Mouse (Mus musculus): ENCODE data around the gene Cep57. TPM values are rescaled to one million over a fixed set of nuclear protein-coding genes. Genes with fewer than 3 reads are reported as not detected.

The Cep57 gene
- total and polyA plus RNA-seq, 3 experiments, result 26.5 to 50.6 (median 49.4) TPM

DNA sequence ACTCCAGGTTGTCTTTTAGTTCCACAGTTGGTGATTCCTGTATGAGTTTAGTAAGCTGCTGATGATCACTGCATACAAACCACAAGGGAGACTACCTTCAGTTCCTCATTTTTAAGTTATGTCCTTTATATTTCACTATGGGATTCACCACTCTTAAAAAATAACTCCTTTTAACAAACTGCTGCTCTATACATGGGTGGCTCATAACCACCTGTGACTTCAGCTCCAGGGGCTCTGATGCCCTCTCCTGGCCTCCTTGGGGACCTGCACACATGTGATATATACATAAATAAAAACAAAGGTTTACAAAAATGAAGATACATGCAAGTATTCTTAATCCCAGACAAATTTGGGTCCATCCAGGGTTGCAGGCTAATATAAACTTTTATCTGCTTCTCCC lies 17.0 kb downstream of the Cep57 start:
- Histone ChIP-seq H3K27me3 (replicated peaks) (no peaks in the 10 kb centered on the region), H3K4me1 (ENCODE audit: control insufficient read depth in 1 of 2, insufficient read depth in 2 of 2) (0 out of 4 replicates have a peak, but pooled peaks cover 0 to 4% of the 10 kb centered on the region in 2 experiments), H3K27ac (ENCODE audit: insufficient read depth, low read depth) (no peak overlapping the region), H3K4me2 (ENCODE audit: insufficient read depth, low read depth, poor library complexity, severe bottlenecking) (no peak overlapping the region), H3K79me2 (replicated peaks; ENCODE audit: control insufficient read depth, extremely low read depth, insufficient read depth, poor library complexity, severe bottlenecking) (no peaks in the 10 kb centered on the region; the same call in 1 of the 2 replicates), H3K36me3 (replicated peaks in 1 of 2; ENCODE audit: control insufficient read depth in 1 of 2, insufficient read depth in 1 of 2, low read length in 1 of 2) (peaks cover 40 to 90% of the 10 kb centered on the region in 2 experiments), H3K9ac (ENCODE audit: insufficient read depth, low read depth) (no peak overlapping the region), H3K4me3 (replicated peaks in 1 of 3; ENCODE audit: low read depth in 2 of 3, low read length in 2 of 3, poor library complexity in 1 of 3) (no peak overlapping the region), H3K9me3 (replicated peaks; ENCODE audit: low read length) (no peaks in the 10 kb centered on the region)
- TF ChIP-seq CTCF (conservative IDR thresholded peaks at IDR 0.05 in 1 of 2, IDR thresholded peaks at IDR 0.05 in 1 of 2; ENCODE audit: low read depth in 2 of 2, low read length in 2 of 2) (peak in 1 of 2 experiments; percentile 42; a peak in 2 of 4 replicates), RAD21 (IDR thresholded peaks at IDR 0.05; ENCODE audit: low read depth, low read length) (peak; percentile 11), POLR2AphosphoS2 (IDR thresholded peaks at IDR 0.05; ENCODE audit: low read depth, low read length) (no peak)
- dilution Hi-C loops (cut with MboI; ENCODE audit: extremely low pct_ligation_motif_present, extremely low pct_unique_long_range_greater_than_20kb, low sequenced_read_pairs) (no loop called here), in situ Hi-C loops (cut with MboI; ENCODE audit: low pct_ligation_motif_present, low pct_unique_long_range_greater_than_20kb, low sequenced_read_pairs) (no loop called here)
- DNase-seq (ENCODE audit: extremely low read depth), result no peak

- H3K9ac ChIP-seq (ENCODE audit: insufficient read depth, low read depth), result no peak overlapping the region
- no peak for DNase-seq (ENCODE audit: extremely low read depth)
- peaks cover 44 to 90% of the 10 kb centered on the region in 2 experiments for H3K36me3 ChIP-seq (replicated peaks in 1 of 2; ENCODE audit: control insufficient read depth in 1 of 2, insufficient read depth in 1 of 2, low read length in 1 of 2)
- no peak overlapping the region for H3K4me2 ChIP-seq (ENCODE audit: insufficient read depth, low read depth, poor library complexity, severe bottlenecking)
- H3K27ac ChIP-seq (ENCODE audit: insufficient read depth, low read depth), result no peak overlapping the region
- TF ChIP-seq MEF2A (IDR thresholded peaks at IDR 0.05; ENCODE audit: borderline replicate concordance, low read depth, low read length) (no peak), RAD21 (IDR thresholded peaks at IDR 0.05; ENCODE audit: low read depth, low read length) (no peak), E2F4 (IDR thresholded peaks at IDR 0.05; ENCODE audit: insufficient replicate concordance, low read depth, low read length) (no peak), ZC3H11A (IDR thresholded peaks at IDR 0.05; ENCODE audit: low read depth, low read length) (no peak), PAX5 (IDR thresholded peaks at IDR 0.05; ENCODE audit: low read length) (no peak), NELFE (IDR thresholded peaks at IDR 0.05; ENCODE audit: low read depth, low read length) (no peak), MAX (IDR thresholded peaks at IDR 0.05; ENCODE audit: low read length) (no peak), SMC3 (IDR thresholded peaks at IDR 0.05; ENCODE audit: low read depth, low read length) (no peak), TCF12 (IDR thresholded peaks at IDR 0.05; ENCODE audit: low read depth, low read length) (no peak), CHD2 (IDR thresholded peaks at IDR 0.05; ENCODE audit: low read length) (no peak), CHD1 (IDR thresholded peaks at IDR 0.05; ENCODE audit: low read depth, low read length) (no peak), JUND (conservative IDR thresholded peaks at IDR 0.05; ENCODE audit: low read depth, low read length) (no peak), IRF4 (IDR thresholded peaks at IDR 0.05; ENCODE audit: low read depth, low read length) (no peak), SIN3A (IDR thresholded peaks at IDR 0.05; ENCODE audit: low read length) (no peak), MXI1 (IDR thresholded peaks at IDR 0.05; ENCODE audit: low read depth, low read length) (no peak), POLR2AphosphoS2 (IDR thresholded peaks at IDR 0.05; ENCODE audit: low read depth, low read length) (no peak), MAFK (IDR thresholded peaks at IDR 0.05; ENCODE audit: insufficient replicate concordance, low read length) (no peak), MYC (IDR thresholded peaks at IDR 0.05; ENCODE audit: low read depth, low read length) (no peak), ZKSCAN1 (IDR thresholded peaks at IDR 0.05; ENCODE audit: borderline replicate concordance, low read depth, low read length) (no peak)
- H3K4me3 ChIP-seq (replicated peaks in 1 of 3; ENCODE audit: low read depth in 2 of 3, low read length in 2 of 3, poor library complexity in 1 of 3), result no peak overlapping the region
- in situ Hi-C loops (cut with MboI; ENCODE audit: low pct_ligation_motif_present, low pct_unique_long_range_greater_than_20kb, low sequenced_read_pairs), result no loop called here
- no peaks in the 10 kb centered on the region for H3K9me3 ChIP-seq (replicated peaks; ENCODE audit: low read length)
- H3K79me2 ChIP-seq (replicated peaks; ENCODE audit: control insufficient read depth, extremely low read depth, insufficient read depth, poor library complexity, severe bottlenecking), result no peaks in the 10 kb centered on the region; the same call in 1 of the 2 replicates
- H3K4me1 ChIP-seq (ENCODE audit: control insufficient read depth in 1 of 2, insufficient read depth in 2 of 2), result peaks cover 0 to 7% of the 10 kb centered on the region in 2 experiments; a peak in 1 of 4 replicates
- dilution Hi-C loops (cut with MboI; ENCODE audit: extremely low pct_ligation_motif_present, extremely low pct_unique_long_range_greater_than_20kb, low sequenced_read_pairs), result no loop called here
- H3K27me3 ChIP-seq (replicated peaks), result no peaks in the 10 kb centered on the region
These were observed 19.2 kb downstream of the Cep57 start for GRCm38 (mm10) chr9:13807657-13808056.
